ENCODE assay signal across 24 mouse cellular contexts in the genomic region with DNA sequence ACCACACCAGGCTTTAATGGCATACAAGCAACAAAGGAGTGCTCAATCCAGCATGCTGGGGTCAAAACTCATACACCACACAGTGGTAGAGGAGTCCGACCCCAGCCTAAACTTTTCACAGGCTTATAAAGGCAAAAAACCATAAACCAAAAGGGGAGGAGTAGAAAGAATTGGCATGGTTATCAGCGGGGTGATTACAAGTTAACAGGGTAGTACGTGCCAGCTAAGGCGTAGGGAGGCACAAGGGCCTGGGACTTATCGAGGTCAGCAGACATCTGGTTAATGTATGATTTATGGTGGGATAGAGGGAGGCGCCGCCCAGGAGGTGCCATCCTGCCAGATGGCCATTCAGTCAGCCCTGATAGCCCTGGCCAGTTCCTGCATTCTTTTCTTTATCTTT. TPM values are rescaled to one million over a fixed set of nuclear protein-coding genes. Genes with fewer than 3 reads are reported as not detected.
"Had no signal": no experiment of that assay in that cellular context is flagged by ENCODE, and none has a peak within 500 bp of the region (broad histone marks: within the 10 kb centered on the region; RNA-seq: fewer than 3 reads in every experiment).

A gene (minus strand): TSS at position 101 of the 400 bp plus-strand sequence.

RNA-seq across cellular contexts. Expression of the gene that starts here (rescaled TPM):
- polyA plus RNA-seq: limb, embryonic 10.5 days; limb, embryonic 11.5 days; limb, embryonic 12.5 days; limb, embryonic 13.5 days; limb, embryonic 14.5 days; limb, embryonic 15.5 days; liver, embryonic 11.5 days; liver, embryonic 12.5 days; liver, embryonic 13.5 days; lung, adult 2 months; lung, embryonic 14.5 days; lung, embryonic 15.5 days; lung, embryonic 16.5 days; lung, postnatal 0 days; macrophage; midbrain, embryonic 10.5 days; midbrain, embryonic 11.5 days; midbrain, embryonic 12.5 days; midbrain, embryonic 13.5 days; midbrain, embryonic 14.5 days; midbrain, embryonic 15.5 days; midbrain, embryonic 16.5 days; midbrain, postnatal 0 days; neural tube, embryonic 11.5 days had no signal
